Mouse (Mus musculus): Measurements from ENCODE around the gene Wbp2. TPM values are rescaled to one million over a fixed set of nuclear protein-coding genes. Genes with fewer than 3 reads are reported as not detected.

Wbp2 gene
- polyA plus RNA-seq (2015; fragmentation: Illumina TruSeq; extraction: RNeasy Lipid Tissue Mini Kit (QIAGEN cat#74804); ENCODE audit: insufficient read depth, low read depth, low replicate concordance): 26.2 TPM

GRCm38 (mm10) chr11:116086258-116087193, at the start of gene Wbp2:
Gene Wbp2, minus strand, starts transcription at chr11:116086995.

GRCm38 (mm10) chr11:116130488-116131205, 43.9 kb upstream of the Wbp2 start, which contains the start of gene Trim65:
Gene Trim65, minus strand, starts transcription at chr11:116131128.

GRCm38 (mm10) chr11:116127156-116127980, 40.6 kb upstream of the Wbp2 start, which contains the start of gene Trim47:
Gene Trim47, minus strand, starts transcription at chr11:116127210.

GRCm38 (mm10) chr11:116077446-116078204, 9.2 kb downstream of the Wbp2 start, which contains the start of gene Unc13d:
Gene Unc13d, minus strand, starts transcription at chr11:116077961.

GRCm38 (mm10) chr11:116030088-116030897, 56.5 kb downstream of the Wbp2 start, which contains the start of gene Unk:
Gene Unk, plus strand, starts transcription at chr11:116030322.

Other genes with a start within 250 kb of the Wbp2 start
- 20.8 TPM for gene Myo15b, start 228.6 kb downstream of the Wbp2 start, polyA plus RNA-seq (2015; fragmentation: Illumina TruSeq; extraction: RNeasy Lipid Tissue Mini Kit (QIAGEN cat#74804); ENCODE audit: insufficient read depth, low read depth, low replicate concordance)
- gene Smim5, start 187.0 kb downstream of the Wbp2 start, polyA plus RNA-seq (2015; fragmentation: Illumina TruSeq; extraction: RNeasy Lipid Tissue Mini Kit (QIAGEN cat#74804); ENCODE audit: insufficient read depth, low read depth, low replicate concordance): 5.6 TPM
- 4.9 TPM for gene Smim6, start 175.0 kb downstream of the Wbp2 start, polyA plus RNA-seq (2015; fragmentation: Illumina TruSeq; extraction: RNeasy Lipid Tissue Mini Kit (QIAGEN cat#74804); ENCODE audit: insufficient read depth, low read depth, low replicate concordance)
- gene Sap30bp, start 153.7 kb downstream of the Wbp2 start, polyA plus RNA-seq (2015; fragmentation: Illumina TruSeq; extraction: RNeasy Lipid Tissue Mini Kit (QIAGEN cat#74804); ENCODE audit: insufficient read depth, low read depth, low replicate concordance): 4.7 TPM
- gene Recql5, start 153.5 kb downstream of the Wbp2 start, polyA plus RNA-seq (2015; fragmentation: Illumina TruSeq; extraction: RNeasy Lipid Tissue Mini Kit (QIAGEN cat#74804); ENCODE audit: insufficient read depth, low read depth, low replicate concordance): 10.0 TPM
- 8.1 TPM for gene Itgb4, start 112.3 kb downstream of the Wbp2 start, polyA plus RNA-seq (2015; fragmentation: Illumina TruSeq; extraction: RNeasy Lipid Tissue Mini Kit (QIAGEN cat#74804); ENCODE audit: insufficient read depth, low read depth, low replicate concordance)
- 11.8 TPM for gene Galk1, start 74.3 kb downstream of the Wbp2 start, polyA plus RNA-seq (2015; fragmentation: Illumina TruSeq; extraction: RNeasy Lipid Tissue Mini Kit (QIAGEN cat#74804); ENCODE audit: insufficient read depth, low read depth, low replicate concordance)
- 85.3 TPM for gene H3f3b, start 59.0 kb downstream of the Wbp2 start, polyA plus RNA-seq (2015; fragmentation: Illumina TruSeq; extraction: RNeasy Lipid Tissue Mini Kit (QIAGEN cat#74804); ENCODE audit: insufficient read depth, low read depth, low replicate concordance)
- 5.1 TPM for gene Unk, start 56.7 kb downstream of the Wbp2 start, polyA plus RNA-seq (2015; fragmentation: Illumina TruSeq; extraction: RNeasy Lipid Tissue Mini Kit (QIAGEN cat#74804); ENCODE audit: insufficient read depth, low read depth, low replicate concordance)
- 2.5 TPM for gene Unc13d, start 9.0 kb downstream of the Wbp2 start, polyA plus RNA-seq (2015; fragmentation: Illumina TruSeq; extraction: RNeasy Lipid Tissue Mini Kit (QIAGEN cat#74804); ENCODE audit: insufficient read depth, low read depth, low replicate concordance)
- 14.4 TPM for gene Trim47, start 40.2 kb upstream of the Wbp2 start, polyA plus RNA-seq (2015; fragmentation: Illumina TruSeq; extraction: RNeasy Lipid Tissue Mini Kit (QIAGEN cat#74804); ENCODE audit: insufficient read depth, low read depth, low replicate concordance)
- 2.2 TPM for gene Trim65, start 44.1 kb upstream of the Wbp2 start, polyA plus RNA-seq (2015; fragmentation: Illumina TruSeq; extraction: RNeasy Lipid Tissue Mini Kit (QIAGEN cat#74804); ENCODE audit: insufficient read depth, low read depth, low replicate concordance)
- 14.6 TPM for gene Mrpl38, start 51.9 kb upstream of the Wbp2 start, polyA plus RNA-seq (2015; fragmentation: Illumina TruSeq; extraction: RNeasy Lipid Tissue Mini Kit (QIAGEN cat#74804); ENCODE audit: insufficient read depth, low read depth, low replicate concordance)
- 8.8 TPM for gene Fbf1, start 81.2 kb upstream of the Wbp2 start, polyA plus RNA-seq (2015; fragmentation: Illumina TruSeq; extraction: RNeasy Lipid Tissue Mini Kit (QIAGEN cat#74804); ENCODE audit: insufficient read depth, low read depth, low replicate concordance)
- 7.9 TPM for gene Ten1, start 111.9 kb upstream of the Wbp2 start, polyA plus RNA-seq (2015; fragmentation: Illumina TruSeq; extraction: RNeasy Lipid Tissue Mini Kit (QIAGEN cat#74804); ENCODE audit: insufficient read depth, low read depth, low replicate concordance)
- 15.4 TPM for gene Acox1, start 112.0 kb upstream of the Wbp2 start, polyA plus RNA-seq (2015; fragmentation: Illumina TruSeq; extraction: RNeasy Lipid Tissue Mini Kit (QIAGEN cat#74804); ENCODE audit: insufficient read depth, low read depth, low replicate concordance)
- 1.1 TPM for gene Evpl, start 151.1 kb upstream of the Wbp2 start, polyA plus RNA-seq (2015; fragmentation: Illumina TruSeq; extraction: RNeasy Lipid Tissue Mini Kit (QIAGEN cat#74804); ENCODE audit: insufficient read depth, low read depth, low replicate concordance)
- 30.8 TPM for gene Srp68, start 187.2 kb upstream of the Wbp2 start, polyA plus RNA-seq (2015; fragmentation: Illumina TruSeq; extraction: RNeasy Lipid Tissue Mini Kit (QIAGEN cat#74804); ENCODE audit: insufficient read depth, low read depth, low replicate concordance)
- gene Galr2, start 193.9 kb upstream of the Wbp2 start, polyA plus RNA-seq (2015; fragmentation: Illumina TruSeq; extraction: RNeasy Lipid Tissue Mini Kit (QIAGEN cat#74804); ENCODE audit: insufficient read depth, low read depth, low replicate concordance): not detected
- gene Exoc7, start 220.2 kb upstream of the Wbp2 start, polyA plus RNA-seq (2015; fragmentation: Illumina TruSeq; extraction: RNeasy Lipid Tissue Mini Kit (QIAGEN cat#74804); ENCODE audit: insufficient read depth, low read depth, low replicate concordance): 9.2 TPM
- 1.4 TPM for gene Foxj1, start 248.4 kb upstream of the Wbp2 start, polyA plus RNA-seq (2015; fragmentation: Illumina TruSeq; extraction: RNeasy Lipid Tissue Mini Kit (QIAGEN cat#74804); ENCODE audit: insufficient read depth, low read depth, low replicate concordance)

Measured in pancreas, adult 10 weeks (tissue).